Mouse (Mus musculus): ENCODE results near the gene Gpr12. TPM values are rescaled to one million over a fixed set of nuclear protein-coding genes. Genes with fewer than 3 reads are reported as not detected.
"Not testable (repeated sequence)": the region's sequence is repeated elsewhere in the genome, so short reads cannot be mapped to it uniquely, and the experiment has no call there.

Gene Gpr12
- polyA plus RNA-seq, 1 experiment from 2014 or later, result not detected

DNA sequence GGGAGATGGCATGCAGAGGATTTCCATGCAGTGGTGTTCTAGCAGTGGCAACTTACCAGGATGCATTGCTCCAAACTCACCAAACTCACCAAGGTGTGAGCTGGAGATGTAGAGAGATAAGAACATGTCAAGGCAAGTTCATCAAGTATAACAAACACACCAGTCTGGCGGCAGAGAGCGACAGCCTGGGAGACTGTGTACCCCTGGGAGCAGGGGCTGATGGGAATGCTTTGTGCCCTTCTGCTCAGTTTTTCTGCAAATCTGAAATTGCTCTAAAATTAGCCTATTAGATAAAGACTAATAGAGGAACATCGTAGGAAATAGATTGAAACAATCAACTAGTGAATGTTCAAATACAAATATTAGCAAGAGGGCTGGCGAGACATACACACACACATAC is 6.6 kb upstream of the Gpr12 start:
- Histone ChIP-seq H3K4me1 (ENCODE audit: insufficient read depth, low read depth, low read length) (no peaks in the 10 kb centered on the region), H3K27me3 (replicated peaks; ENCODE audit: insufficient read depth, low read length) (no peaks in the 10 kb centered on the region), H3K4me3 (ENCODE audit: low read depth, low read length) (no peak overlapping the region), H3K9ac (replicated peaks; ENCODE audit: low read depth) (no peak overlapping the region), H3K27ac (ENCODE audit: low read length) (no peak overlapping the region), H3K9me3 (ENCODE audit: low read length) (no peaks in the 10 kb centered on the region), H3K36me3 (ENCODE audit: insufficient read depth, low read length) (no peaks in the 10 kb centered on the region), H3K4me2 (replicated peaks; ENCODE audit: low read depth, low read length) (no peak overlapping the region)
- TF ChIP-seq CTCF (IDR thresholded peaks at IDR 0.05) (no peak), EP300 (IDR thresholded peaks at IDR 0.05) (no peak)
- DNase-seq (ENCODE audit: low spot score), result no peak
- no peak for ATAC-seq
- 66% methylated on average over 4 of the region's 4 CpGs for WGBS

DNA sequence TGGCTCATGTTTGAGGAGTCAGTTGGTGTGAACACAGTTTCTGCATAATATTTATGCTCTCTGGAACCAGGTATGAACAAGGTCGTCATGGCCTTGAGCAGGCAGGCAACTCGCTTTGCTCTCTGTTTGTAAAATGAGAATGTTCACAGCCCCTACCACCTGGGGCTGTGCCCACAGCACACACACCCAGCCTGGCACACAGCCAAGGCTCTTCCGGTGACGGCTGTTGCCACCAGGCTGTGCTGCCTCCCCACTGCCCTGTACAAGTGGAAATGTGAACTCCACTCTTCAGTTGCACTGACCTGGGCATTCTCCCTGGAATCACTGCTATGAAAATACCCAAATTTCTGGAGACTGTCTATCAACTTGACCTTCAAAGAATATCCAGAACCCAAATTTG is 5.9 kb upstream of the Gpr12 start:
- TF ChIP-seq CTCF (IDR thresholded peaks at IDR 0.05), result no peak
- TF ChIP-seq EP300 (IDR thresholded peaks at IDR 0.05), result no peak
- no peak for DNase-seq (ENCODE audit: low spot score)
- H3K9ac ChIP-seq (replicated peaks; ENCODE audit: low read depth), result no peak overlapping the region
- ATAC-seq, result no peak
- no peaks in the 10 kb centered on the region; the same call in 1 of the 2 replicates for H3K27me3 ChIP-seq (replicated peaks; ENCODE audit: insufficient read depth, low read length)
- H3K4me1 ChIP-seq (ENCODE audit: insufficient read depth, low read depth, low read length), result no peaks in the 10 kb centered on the region
- H3K4me3 ChIP-seq (ENCODE audit: low read depth, low read length), result no peak overlapping the region
- H3K36me3 ChIP-seq (ENCODE audit: insufficient read depth, low read length), result no peaks in the 10 kb centered on the region
- WGBS, result 31% methylated on average over 4 of the region's 4 CpGs
- H3K27ac ChIP-seq (ENCODE audit: low read length), result no peak overlapping the region
- H3K9me3 ChIP-seq (ENCODE audit: low read length), result no peaks in the 10 kb centered on the region
- no peak overlapping the region for H3K4me2 ChIP-seq (replicated peaks; ENCODE audit: low read depth, low read length)

DNA sequence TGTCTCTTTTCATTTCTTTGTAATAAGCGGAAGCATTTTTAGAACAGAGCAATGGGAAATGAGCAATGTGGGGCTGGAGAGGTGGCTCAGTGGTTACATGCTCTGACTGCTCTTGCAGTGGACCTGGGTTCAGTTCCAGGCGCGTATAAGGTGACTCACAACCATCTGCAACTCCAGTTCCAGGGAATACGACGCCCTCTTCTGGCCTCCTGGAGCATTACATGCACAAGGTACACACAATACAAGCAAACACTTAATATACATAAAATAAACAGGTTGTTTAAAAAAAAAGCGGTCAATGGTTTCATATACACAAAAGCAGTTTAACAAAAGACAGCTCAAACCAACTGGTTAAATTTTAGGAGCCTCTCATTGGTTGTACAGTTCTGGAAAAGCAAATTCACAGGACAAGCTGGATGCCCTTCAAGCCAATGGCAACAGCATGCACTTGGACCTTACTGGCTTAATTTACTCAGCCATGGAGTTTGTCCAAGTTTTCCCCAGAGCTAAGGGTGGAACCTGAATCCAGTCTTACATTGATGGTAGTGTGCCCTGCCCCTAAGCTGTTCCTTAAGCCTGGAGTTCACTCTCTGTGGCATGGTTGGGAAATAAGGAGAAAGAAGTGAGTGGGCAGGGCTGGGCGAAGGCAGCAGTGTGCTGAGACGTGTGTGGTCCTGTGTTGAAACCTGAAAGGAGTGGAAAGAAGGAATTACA is 1.5 kb upstream of the Gpr12 start:
- Histone ChIP-seq H3K27ac (ENCODE audit: low read length) (no peak overlapping the region), H3K4me2 (replicated peaks; ENCODE audit: low read depth, low read length) (no peak overlapping the region), H3K4me3 (ENCODE audit: low read depth, low read length) (no peak overlapping the region), H3K4me1 (ENCODE audit: insufficient read depth, low read depth, low read length) (no peaks in the 10 kb centered on the region), H3K27me3 (replicated peaks; ENCODE audit: insufficient read depth, low read length) (peaks cover 21% of the 10 kb centered on the region), H3K9ac (replicated peaks; ENCODE audit: low read depth) (no peak overlapping the region), H3K36me3 (ENCODE audit: insufficient read depth, low read length) (no peaks in the 10 kb centered on the region), H3K9me3 (ENCODE audit: low read length) (no peaks in the 10 kb centered on the region)
- TF ChIP-seq CTCF (IDR thresholded peaks at IDR 0.05), result no peak
- no peak for TF ChIP-seq EP300 (IDR thresholded peaks at IDR 0.05)
- WGBS, result 60% methylated on average over 8 of the region's 8 CpGs
- DNase-seq (ENCODE audit: low spot score) (no peak), ATAC-seq (no peak)

DNA sequence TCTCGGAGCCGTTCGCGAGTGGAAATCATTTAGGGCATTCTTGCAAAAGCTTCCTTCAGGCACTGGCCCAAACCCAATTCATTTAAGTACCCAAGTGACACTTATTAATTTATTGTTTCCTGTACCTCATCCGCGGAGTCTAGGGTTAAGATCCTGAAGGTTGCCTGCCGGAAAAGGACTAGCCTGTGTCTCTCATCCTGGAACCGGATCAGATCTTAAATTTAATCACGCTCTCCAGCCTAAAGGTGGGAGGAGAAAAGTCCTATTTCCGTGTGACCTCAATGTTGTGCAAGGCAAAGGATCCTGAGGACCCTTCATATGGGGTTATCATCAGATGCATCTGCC is 240 bp upstream of the Gpr12 start:
- ATAC-seq (no peak), DNase-seq (ENCODE audit: low spot score) (no peak)
- Histone ChIP-seq H3K4me3 (ENCODE audit: low read depth, low read length) (no peak overlapping the region), H3K9me3 (ENCODE audit: low read length) (no peaks in the 10 kb centered on the region), H3K9ac (replicated peaks; ENCODE audit: low read depth) (no peak overlapping the region), H3K27ac (ENCODE audit: low read length) (no peak overlapping the region), H3K36me3 (ENCODE audit: insufficient read depth, low read length) (no peaks in the 10 kb centered on the region), H3K4me2 (replicated peaks; ENCODE audit: low read depth, low read length) (peak overlapping the region; percentile 49; the same call in 1 of the 2 replicates), H3K4me1 (ENCODE audit: insufficient read depth, low read depth, low read length) (no peaks in the 10 kb centered on the region), H3K27me3 (replicated peaks; ENCODE audit: insufficient read depth, low read length) (peaks cover 21% of the 10 kb centered on the region)
- TF ChIP-seq EP300 (IDR thresholded peaks at IDR 0.05) (no peak), CTCF (IDR thresholded peaks at IDR 0.05) (no peak)
- WGBS, result 7% methylated on average over 10 of the region's 10 CpGs

DNA sequence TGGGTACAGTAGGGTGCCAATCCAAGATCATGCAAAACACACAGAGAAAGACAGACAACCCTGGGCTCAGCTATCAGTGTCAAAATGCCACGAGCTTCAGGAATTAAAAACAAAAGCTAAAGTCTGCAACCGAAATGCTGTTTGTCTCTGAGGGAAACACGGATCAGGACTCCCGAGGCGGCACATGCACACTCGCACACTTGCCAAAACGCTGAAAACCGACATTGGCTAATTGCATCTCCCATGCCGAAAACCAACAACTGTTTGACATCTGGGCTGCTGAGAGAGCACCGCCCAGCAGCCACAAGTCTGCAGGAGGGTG is 922 bp downstream of the Gpr12 start:
- DNase-seq (ENCODE audit: low spot score), result no peak
- 9% methylated on average over 10 of the region's 10 CpGs for WGBS
- H3K9me3 ChIP-seq (ENCODE audit: low read length), result no peaks in the 10 kb centered on the region
- H3K27ac ChIP-seq (ENCODE audit: low read length), result no peak overlapping the region
- ATAC-seq, result no peak
- TF ChIP-seq CTCF (IDR thresholded peaks at IDR 0.05), result no peak
- TF ChIP-seq EP300 (IDR thresholded peaks at IDR 0.05), result no peak
- no peak overlapping the region; the same call in 1 of the 2 replicates for H3K4me2 ChIP-seq (replicated peaks; ENCODE audit: low read depth, low read length)
- no peaks in the 10 kb centered on the region for H3K36me3 ChIP-seq (ENCODE audit: insufficient read depth, low read length)
- no peaks in the 10 kb centered on the region for H3K4me1 ChIP-seq (ENCODE audit: insufficient read depth, low read depth, low read length)
- H3K9ac ChIP-seq (replicated peaks; ENCODE audit: low read depth), result no peak overlapping the region
- peaks cover 21% of the 10 kb centered on the region for H3K27me3 ChIP-seq (replicated peaks; ENCODE audit: insufficient read depth, low read length)
- no peak overlapping the region for H3K4me3 ChIP-seq (ENCODE audit: low read depth, low read length)

DNA sequence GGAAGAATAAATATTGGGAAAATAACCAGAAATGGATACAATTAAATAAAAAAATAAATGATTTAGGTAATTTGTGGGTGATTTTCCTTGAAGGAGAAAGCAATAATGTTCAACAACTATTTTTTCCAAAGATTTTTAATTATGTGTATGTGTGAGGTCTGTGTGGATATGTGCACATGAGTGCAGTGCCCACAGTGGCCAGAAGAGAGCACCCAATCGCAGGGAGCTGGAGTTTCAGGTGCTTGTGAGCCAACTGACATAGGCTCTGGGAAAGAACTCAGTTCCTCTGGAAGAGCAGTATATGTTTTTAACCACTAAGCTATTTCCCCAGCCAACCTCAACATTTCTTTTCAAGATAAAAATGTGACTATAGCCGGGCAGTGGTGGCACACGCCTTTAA is 8.4 kb downstream of the Gpr12 start:
- DNase-seq (ENCODE audit: low spot score) (no peak), ATAC-seq (no peak)
- no peaks in the 10 kb centered on the region for H3K9me3 ChIP-seq (ENCODE audit: low read length)
- 82% methylated on average over 3 of the region's 3 CpGs for WGBS
- no peak overlapping the region for H3K4me2 ChIP-seq (replicated peaks; ENCODE audit: low read depth, low read length)
- H3K36me3 ChIP-seq (ENCODE audit: insufficient read depth, low read length), result no peaks in the 10 kb centered on the region
- no peak for TF ChIP-seq EP300 (IDR thresholded peaks at IDR 0.05)
- no peak overlapping the region for H3K27ac ChIP-seq (ENCODE audit: low read length)
- H3K4me3 ChIP-seq (ENCODE audit: low read depth, low read length), result no peak overlapping the region
- no peaks in the 10 kb centered on the region for H3K27me3 ChIP-seq (replicated peaks; ENCODE audit: insufficient read depth, low read length)
- H3K9ac ChIP-seq (replicated peaks; ENCODE audit: low read depth), result no peak overlapping the region
- no peaks in the 10 kb centered on the region for H3K4me1 ChIP-seq (ENCODE audit: insufficient read depth, low read depth, low read length)

DNA sequence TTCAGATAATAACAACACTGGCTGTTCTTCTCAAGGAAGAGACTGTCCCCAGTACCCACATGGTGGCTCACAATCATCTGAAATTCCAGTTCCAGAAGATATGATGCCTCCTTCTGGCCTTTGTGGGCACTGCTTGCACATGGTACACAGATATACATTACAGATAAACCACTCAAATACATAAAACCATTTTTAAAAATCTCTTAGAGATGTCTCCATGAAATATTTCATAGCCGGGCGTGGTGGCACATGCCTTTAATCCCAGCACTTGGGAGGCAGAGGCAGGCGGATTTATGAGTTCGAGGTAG is 12.3 kb downstream of the Gpr12 start:
- not testable (repeated sequence) for H3K4me1 ChIP-seq (ENCODE audit: insufficient read depth, low read depth, low read length); H3K36me3 ChIP-seq (ENCODE audit: insufficient read depth, low read length); H3K4me2 ChIP-seq (replicated peaks; ENCODE audit: low read depth, low read length); H3K27me3 ChIP-seq (replicated peaks; ENCODE audit: insufficient read depth, low read length); ATAC-seq; H3K4me3 ChIP-seq (ENCODE audit: low read depth, low read length); DNase-seq (ENCODE audit: low spot score); H3K9me3 ChIP-seq (ENCODE audit: low read length); H3K9ac ChIP-seq (replicated peaks; ENCODE audit: low read depth); H3K27ac ChIP-seq (ENCODE audit: low read length)
- 87% methylated on average over 4 of the region's 4 CpGs for WGBS

DNA sequence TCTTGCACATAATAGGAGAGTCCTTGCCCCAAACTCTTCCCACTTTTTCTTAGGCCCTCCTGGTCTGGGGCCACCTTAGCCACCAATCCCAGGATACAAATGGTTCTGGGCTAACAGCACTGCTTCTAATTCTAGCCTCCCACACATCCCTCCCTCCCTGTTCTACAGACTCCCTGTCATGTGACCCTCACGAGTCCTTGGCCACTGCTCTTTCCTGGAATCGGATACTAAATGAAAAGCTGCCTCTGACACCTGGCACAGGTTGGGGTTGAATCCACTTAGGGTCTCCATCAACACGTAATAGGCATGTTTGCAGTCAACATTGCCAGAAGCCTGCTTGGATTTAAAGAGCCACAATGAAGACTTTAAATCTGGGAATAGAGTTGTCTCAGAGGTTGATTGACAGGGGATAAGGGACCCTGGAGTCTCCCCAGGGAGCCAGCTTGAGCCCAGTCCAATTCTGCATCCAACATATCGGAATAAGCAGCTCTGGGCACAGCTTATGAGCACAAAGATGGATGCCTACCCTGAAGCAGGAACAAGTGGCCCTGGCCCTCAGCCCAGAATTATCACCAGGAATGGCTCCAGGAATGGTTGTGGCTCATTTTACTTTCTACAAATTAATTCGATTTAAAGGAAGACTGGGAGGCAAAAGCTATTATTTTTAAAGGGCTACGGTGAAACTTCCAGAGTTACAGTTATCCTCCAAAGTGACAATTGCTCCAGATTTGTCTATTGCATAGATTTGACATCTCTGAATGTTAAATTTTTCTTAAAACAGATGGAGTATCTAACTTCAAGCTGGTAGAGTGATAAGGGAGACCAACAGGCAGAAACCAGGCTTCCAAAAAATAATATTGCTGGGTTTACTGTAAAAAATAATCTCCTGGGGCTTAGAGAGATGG is 13.0 kb downstream of the Gpr12 start:
- not testable (repeated sequence) for H3K36me3 ChIP-seq (ENCODE audit: insufficient read depth, low read length); H3K4me1 ChIP-seq (ENCODE audit: insufficient read depth, low read depth, low read length); DNase-seq (ENCODE audit: low spot score); H3K4me3 ChIP-seq (ENCODE audit: low read depth, low read length); H3K27ac ChIP-seq (ENCODE audit: low read length); H3K9ac ChIP-seq (replicated peaks; ENCODE audit: low read depth); H3K27me3 ChIP-seq (replicated peaks; ENCODE audit: insufficient read depth, low read length); ATAC-seq; H3K9me3 ChIP-seq (ENCODE audit: low read length); H3K4me2 ChIP-seq (replicated peaks; ENCODE audit: low read depth, low read length)
- WGBS, result 56% methylated on average over 6 of the region's 6 CpGs

DNA sequence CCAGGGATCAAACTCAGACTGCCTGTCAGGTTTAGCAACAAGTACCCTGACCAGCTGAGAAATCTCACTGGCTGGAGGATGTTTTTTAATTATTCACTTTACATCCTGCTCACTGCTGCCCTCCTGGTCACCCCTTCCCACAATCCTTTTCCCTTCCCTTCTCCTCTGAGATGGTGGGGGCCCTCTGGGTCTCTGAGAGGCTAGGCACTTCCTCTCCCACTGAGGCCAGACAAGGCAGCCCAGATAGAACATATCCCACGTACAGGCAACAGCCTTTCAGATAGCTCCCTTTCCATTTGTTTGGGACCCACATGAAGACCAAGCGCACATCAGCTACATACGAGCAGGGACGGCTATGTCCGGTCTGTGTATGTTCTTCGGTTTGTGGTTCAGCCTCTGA is 14.9 kb downstream of the Gpr12 start:
- not testable (repeated sequence) for H3K9me3 ChIP-seq (ENCODE audit: low read length); H3K27me3 ChIP-seq (replicated peaks; ENCODE audit: insufficient read depth, low read length); H3K27ac ChIP-seq (ENCODE audit: low read length); ATAC-seq; H3K4me1 ChIP-seq (ENCODE audit: insufficient read depth, low read depth, low read length); H3K4me2 ChIP-seq (replicated peaks; ENCODE audit: low read depth, low read length); H3K9ac ChIP-seq (replicated peaks; ENCODE audit: low read depth); H3K36me3 ChIP-seq (ENCODE audit: insufficient read depth, low read length); H3K4me3 ChIP-seq (ENCODE audit: low read depth, low read length); DNase-seq (ENCODE audit: low spot score)
- 67% methylated on average over 6 of the region's 6 CpGs for WGBS
